ENCODE assay signal across 35 mouse cellular contexts in genomic region chr6:100811731-100812130, GRCm38 (mm10).
"Had no signal": no experiment of that assay in that cellular context is flagged by ENCODE, and none has a peak within 500 bp of the region (broad histone marks: within the 10 kb centered on the region; RNA-seq: fewer than 3 reads in every experiment).

No protein-coding gene starts in this region.

- H3K4me2 ChIP-seq: heart, embryonic 11.5 days; heart, embryonic 12.5 days; heart, embryonic 13.5 days; heart, embryonic 15.5 days; hindbrain, embryonic 12.5 days; hindbrain, embryonic 13.5 days; hindbrain, embryonic 14.5 days; hindbrain, embryonic 15.5 days; intestine, embryonic 15.5 days; kidney, embryonic 15.5 days had no signal

- H3K27ac ChIP-seq: heart, embryonic 13.5 days; heart, embryonic 15.5 days; hindbrain, embryonic 10.5 days; hindbrain, embryonic 12.5 days; hindbrain, embryonic 13.5 days; hindbrain, embryonic 14.5 days; hindbrain, embryonic 15.5 days; hindbrain, postnatal 0 days; intestine, embryonic 15.5 days; kidney, embryonic 15.5 days; kidney, postnatal 0 days; layer of hippocampus, adult 2 months; left cerebral cortex, adult 2 months had no signal

- H3K4me3 ChIP-seq: heart, embryonic 12.5 days; heart, embryonic 13.5 days; heart, embryonic 15.5 days; hindbrain, embryonic 10.5 days; hindbrain, embryonic 12.5 days; hindbrain, embryonic 13.5 days; hindbrain, embryonic 15.5 days; intestine, embryonic 15.5 days; kidney, embryonic 15.5 days; layer of hippocampus, adult 2 months; left cerebral cortex, adult 2 months had no signal

- DNase-seq: heart, postnatal 10 days; heart, postnatal 14 days; heart, postnatal 36 days; heart, postnatal 4 days; kidney, adult 11 months; kidney, adult 18-20 months; kidney, adult 2 months; kidney, adult 8-10 months; kidney, adult 9 months; kidney, postnatal 10 days; kidney, postnatal 14 days; kidney, postnatal 25 days; kidney, postnatal 36 days; kidney, postnatal 4 days; layer of hippocampus, adult 9-11 months; layer of hippocampus, postnatal 36 days had no signal

- H3K36me3 ChIP-seq: heart, embryonic 12.5 days; heart, embryonic 13.5 days; heart, embryonic 15.5 days; hindbrain, embryonic 10.5 days; hindbrain, embryonic 12.5 days; hindbrain, embryonic 13.5 days; hindbrain, embryonic 15.5 days; intestine, embryonic 15.5 days; kidney, embryonic 15.5 days had no signal

- H3K27me3 ChIP-seq: heart, embryonic 12.5 days; heart, embryonic 13.5 days; heart, embryonic 15.5 days; hindbrain, embryonic 12.5 days; hindbrain, embryonic 13.5 days; hindbrain, embryonic 15.5 days; intestine, embryonic 15.5 days; kidney, embryonic 15.5 days had no signal

- ATAC-seq: hindbrain, embryonic 16.5 days; hindbrain, postnatal 0 days; inflammation-experienced regulatory T-cells, adult 6 months; intestine, embryonic 15.5 days; intestine, embryonic 16.5 days; intestine, postnatal 0 days had no signal

- H3K9me3 ChIP-seq: heart, embryonic 12.5 days; heart, embryonic 13.5 days; heart, embryonic 15.5 days; hindbrain, embryonic 10.5 days; hindbrain, embryonic 12.5 days; hindbrain, embryonic 13.5 days; hindbrain, embryonic 15.5 days; intestine, embryonic 15.5 days; kidney, embryonic 15.5 days had no signal

- H3K9ac ChIP-seq: heart, embryonic 12.5 days; heart, embryonic 13.5 days; heart, embryonic 15.5 days; hindbrain, embryonic 12.5 days; hindbrain, embryonic 13.5 days; hindbrain, embryonic 14.5 days; hindbrain, embryonic 15.5 days; intestine, embryonic 15.5 days; kidney, embryonic 15.5 days had no signal

- H3K4me1 ChIP-seq: heart, embryonic 12.5 days; heart, embryonic 13.5 days; heart, embryonic 15.5 days; hindbrain, embryonic 10.5 days; hindbrain, embryonic 12.5 days; hindbrain, embryonic 13.5 days; hindbrain, embryonic 15.5 days; intestine, embryonic 15.5 days; kidney, embryonic 15.5 days had no signal
